Mouse (Mus musculus) forebrain, embryonic 15.5 days (tissue): ENCODE measurements around the gene Gm2244. TPM values are rescaled to one million over a fixed set of nuclear protein-coding genes. Genes with fewer than 3 reads are reported as not detected.
"Not testable (repeated sequence)": the region's sequence is repeated elsewhere in the genome, so short reads cannot be mapped to it uniquely, and the experiment has no call there.

Experiments
- ATAC-seq: fragments of 200-750 bp; cut with Nextera tagmentation; replicated peaks from 2 replicates; pipeline ENCODE4 v1.8.0; 2017; ENCODE audit warnings: mild to moderate bottlenecking, moderate TSS enrichment, moderate library complexity
- H3K27ac ChIP-seq: fragments of 300-500 bp; sonication (generic); replicated peaks from 2 replicates; pipeline ENCODE4 v1.5.1; 2015; ENCODE audit warnings: mild to moderate bottlenecking, inconsistent platforms
- H3K27me3 ChIP-seq: fragments of 300-500 bp; sonication (generic); 2 replicates; pipeline ENCODE4 v1.6.1; 2015; ENCODE audit warnings: inconsistent platforms
- H3K36me3 ChIP-seq: fragments of 300-500 bp; sonication (generic); 2 replicates; pipeline ENCODE4 v1.6.1; 2015; ENCODE audit warnings: mild to moderate bottlenecking, inconsistent platforms
- H3K4me1 ChIP-seq: fragments of 300-500 bp; sonication (generic); 2 replicates; pipeline ENCODE4 v1.6.1; 2015; ENCODE audit warnings: inconsistent platforms
- H3K4me2 ChIP-seq: fragments of 300-500 bp; sonication (generic); replicated peaks from 2 replicates; pipeline ENCODE4 v1.6.1; 2015; ENCODE audit warnings: mild to moderate bottlenecking, inconsistent platforms
- H3K4me3 ChIP-seq: fragments of 300-500 bp; sonication (generic); 2 replicates; pipeline ENCODE4 v1.5.1; 2015; ENCODE audit warnings: mild to moderate bottlenecking, inconsistent platforms
- H3K9ac ChIP-seq: fragments of 300-500 bp; sonication (generic); replicated peaks from 2 replicates; pipeline ENCODE4 v1.6.1; 2015; ENCODE audit warnings: mild to moderate bottlenecking, inconsistent platforms
- H3K9me3 ChIP-seq: fragments of 300-500 bp; sonication (generic); 2 replicates; pipeline ENCODE4 v1.6.1; 2016; ENCODE audit warnings: inconsistent platforms
- WGBS: fragments of 180-500 bp; shearing (Covaris S2); methylation state at CpG from one replicate; pipeline ENCODE4 v1.1.7; 2015; ENCODE audit warnings: mixed read lengths; 5-methylcytosine and 5-hydroxymethylcytosine counted together
- polyA plus RNA-seq: library from polyadenylated mRNA; unstranded; fragments of >200 nt; fragmentation: Nextera tagmentation; extraction: Ambion mirVana; gene quantifications from 2 replicates; pipeline ENCODE4 v1.2.1, GENCODE M21; 2015

The Gm2244 gene
- polyA plus RNA-seq = 0.11 and 0.26 TPM in 2 replicates

DNA sequence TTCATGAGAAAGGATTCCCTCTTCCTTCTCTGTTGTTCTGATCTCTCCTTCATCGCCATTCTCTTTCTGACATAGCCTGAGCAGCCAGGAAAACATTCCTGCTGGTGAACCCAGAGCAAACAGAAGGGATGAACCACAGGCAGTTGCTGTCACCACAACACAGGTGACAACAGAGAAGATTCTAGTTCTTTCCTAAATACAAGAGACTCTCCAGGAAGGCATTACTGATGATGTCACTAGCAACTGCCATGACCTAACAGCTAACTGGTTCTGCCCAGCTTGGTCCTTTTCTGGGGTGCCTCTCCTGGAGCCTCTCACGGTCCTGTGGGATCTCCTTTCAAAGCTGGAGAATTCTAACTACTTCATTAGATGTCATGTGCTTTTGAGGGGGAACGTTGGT is at the start of gene Gm2244:
Gm2244 (minus strand) TSS at position 101 of the 400 bp plus-strand sequence.
- H3K9me3 ChIP-seq, H3K4me3 ChIP-seq, H3K4me1 ChIP-seq, H3K36me3 ChIP-seq, H3K4me2 ChIP-seq, ATAC-seq, H3K27ac ChIP-seq, H3K9ac ChIP-seq, H3K27me3 ChIP-seq: not testable (repeated sequence)
- WGBS = 95% methylated on average over 1 of the region's 3 CpGs

DNA sequence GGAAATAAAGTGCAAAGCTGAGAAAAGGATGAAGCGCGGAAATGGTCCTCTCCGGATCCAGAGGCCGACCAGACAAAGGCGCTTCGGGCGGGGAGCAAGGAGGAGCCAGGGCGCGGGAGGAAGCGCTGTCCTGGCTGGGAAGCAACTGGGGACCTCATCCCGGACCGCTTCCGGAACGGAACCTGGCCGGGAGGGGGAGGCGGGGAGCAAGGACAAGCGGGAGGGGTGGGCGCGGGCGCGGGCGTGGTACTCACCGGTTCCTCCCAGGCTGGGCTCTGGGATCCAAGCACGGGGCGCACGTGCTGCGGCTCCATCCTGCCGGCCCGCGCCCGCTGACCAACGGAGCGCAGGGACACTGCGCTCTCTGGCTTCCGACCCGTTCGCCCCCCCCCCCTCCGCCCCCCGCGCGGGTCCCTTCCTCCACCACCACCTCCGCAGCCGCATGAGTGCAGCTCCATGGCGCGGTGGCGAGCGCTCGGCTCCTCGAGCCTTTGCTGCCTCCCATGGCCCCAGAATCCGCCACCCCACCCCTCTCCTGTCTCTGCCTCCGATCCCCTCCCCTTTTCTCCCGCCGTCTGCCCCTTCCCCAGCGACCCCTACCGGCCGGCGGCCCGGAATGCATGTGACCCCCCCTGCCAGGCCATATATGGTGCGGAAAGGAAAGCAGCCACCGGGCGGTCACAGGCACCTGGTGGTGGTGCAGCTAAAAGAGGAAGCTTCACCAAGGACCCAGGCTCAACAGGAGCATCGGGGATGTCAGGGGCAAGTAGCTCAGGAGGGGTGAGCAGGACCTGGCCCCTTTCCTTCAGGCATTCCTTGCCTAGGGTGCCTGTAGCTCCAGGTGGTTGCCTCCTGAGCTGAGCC is 35.3 kb upstream of the Gm2244 start, which contains the start of gene Gm2237:
Gm2237 (minus strand) TSS at position 332 of the 864 bp plus-strand sequence.
- H3K36me3 ChIP-seq, H3K9me3 ChIP-seq, H3K4me1 ChIP-seq, ATAC-seq, H3K27ac ChIP-seq, H3K27me3 ChIP-seq: not testable (repeated sequence)
- H3K9ac ChIP-seq = peak within 1 kb of the TSS; percentile 54
- 0% methylated on average over 22 of the region's 62 CpGs for WGBS
- H3K4me3 ChIP-seq = peak within 1 kb of the TSS; percentile 50
- H3K4me2 ChIP-seq = peak within 1 kb of the TSS; percentile 42

Other genes starting within 250 kb of the Gm2244 start
- 0.95 TPM in 1 of 2 replicates, not detected in the other for gene Gm21738, start 131.0 kb downstream of the Gm2244 start, polyA plus RNA-seq
- gene Gm2237, start 35.2 kb upstream of the Gm2244 start, polyA plus RNA-seq = 3.9 and 4.0 TPM in 2 replicates
- not detected in 2 replicates for gene Gm5458, start 52.6 kb upstream of the Gm2244 start, polyA plus RNA-seq
- 22.2 and 29.9 TPM in 2 replicates for gene Nid2, start 201.3 kb upstream of the Gm2244 start, polyA plus RNA-seq